Mouse (Mus musculus): ENCODE data around the gene Uox.

Gene Uox

DNA sequence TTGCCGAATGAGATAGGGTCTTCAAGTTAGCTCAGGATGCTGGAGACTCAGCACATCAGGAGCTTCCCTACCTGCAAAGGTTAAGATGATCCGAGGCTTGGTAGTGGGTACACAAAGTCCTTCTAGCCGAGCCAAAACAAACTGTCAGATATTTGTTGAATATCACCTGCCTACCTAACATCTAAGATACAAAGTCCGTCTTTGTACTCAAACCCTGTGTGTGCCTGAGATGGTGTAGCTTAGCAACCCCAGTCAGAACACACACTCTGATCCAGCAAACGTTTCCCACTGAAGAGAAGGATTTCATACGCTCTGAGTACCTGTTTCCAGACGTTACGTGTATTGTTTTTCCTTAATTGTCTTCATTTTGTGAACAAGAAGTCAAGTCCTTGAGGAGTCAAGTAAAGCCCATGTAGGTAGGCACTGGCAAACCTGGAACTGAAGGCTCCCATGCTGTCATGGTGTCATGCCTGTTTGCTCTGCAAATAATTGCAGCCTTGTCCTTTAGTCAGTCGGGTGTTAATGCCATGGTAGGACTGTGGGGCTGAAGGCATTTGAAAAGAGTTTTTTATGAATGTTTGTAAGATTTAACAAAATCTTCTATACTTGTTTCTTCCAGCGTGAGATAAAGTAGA is at the start of gene Uox:
Gene Uox, plus strand, starts transcription at position 279 of the 635 bp plus-strand sequence.
- DNase-seq, result peak; percentile 79

DNA sequence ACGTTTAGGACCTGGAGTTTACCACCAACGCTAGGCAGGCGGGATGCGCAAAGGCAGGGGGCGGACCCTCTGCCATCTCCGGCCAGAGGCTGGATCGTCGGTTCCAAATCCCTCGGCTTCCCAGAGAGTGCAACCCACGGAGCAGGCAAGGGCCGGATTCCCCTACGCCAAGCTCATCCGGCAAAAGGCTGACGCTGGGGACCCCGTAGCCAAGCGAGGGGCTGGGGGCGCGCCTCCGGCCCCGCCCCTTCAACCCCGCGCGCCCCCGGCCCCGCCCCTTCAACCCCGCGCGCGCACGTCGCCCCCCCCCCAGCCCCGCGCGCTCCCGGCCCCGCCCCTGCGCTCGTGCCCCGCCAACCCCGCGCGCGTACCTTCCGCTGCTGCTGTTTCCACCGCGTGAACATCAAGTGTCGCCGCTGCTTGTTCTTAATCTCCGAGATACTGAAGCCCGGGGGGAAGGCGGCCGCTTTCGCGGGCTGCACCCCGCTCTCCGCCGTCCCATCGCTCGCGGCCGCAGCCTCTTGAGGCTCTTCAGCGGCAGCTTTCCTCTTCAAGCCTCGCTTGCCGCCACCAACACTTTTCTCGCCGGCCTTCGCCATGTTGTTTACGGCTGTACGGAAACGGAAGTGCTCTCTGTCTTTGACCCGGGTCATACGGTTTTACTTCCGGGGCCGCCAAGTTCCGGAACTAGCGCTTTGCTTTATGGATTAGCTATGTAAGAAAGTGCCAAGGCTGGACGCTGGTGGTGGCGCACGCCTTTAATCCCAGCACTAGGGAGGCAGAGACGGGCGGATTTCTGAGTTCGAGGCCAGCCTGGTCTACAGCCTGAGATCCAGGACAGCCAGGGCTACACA is 49.2 kb upstream of the Uox start, which contains the start of gene Rpf1:
Gene Rpf1, minus strand, starts transcription at position 632 of the 854 bp plus-strand sequence.
- peak; percentile 99 for DNase-seq

DNA sequence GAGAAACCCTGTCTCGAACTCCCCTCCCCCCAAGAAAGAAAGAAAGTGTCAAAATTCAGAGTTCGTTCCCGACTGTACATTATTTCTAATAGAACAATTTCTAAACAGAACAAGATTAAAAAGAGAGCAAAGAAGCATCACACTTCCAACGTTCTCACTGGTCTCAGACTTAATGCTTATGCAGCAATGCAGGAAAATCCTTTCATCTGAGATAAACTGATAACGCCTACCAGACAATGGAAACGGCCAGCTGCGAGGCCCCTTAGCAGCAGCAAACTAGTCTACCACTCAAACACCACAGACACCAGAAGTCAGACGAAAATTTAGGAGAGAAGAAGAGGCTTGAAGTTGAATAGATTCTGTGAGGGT is 48.6 kb upstream of the Uox start:
- no peak for DNase-seq

DNA sequence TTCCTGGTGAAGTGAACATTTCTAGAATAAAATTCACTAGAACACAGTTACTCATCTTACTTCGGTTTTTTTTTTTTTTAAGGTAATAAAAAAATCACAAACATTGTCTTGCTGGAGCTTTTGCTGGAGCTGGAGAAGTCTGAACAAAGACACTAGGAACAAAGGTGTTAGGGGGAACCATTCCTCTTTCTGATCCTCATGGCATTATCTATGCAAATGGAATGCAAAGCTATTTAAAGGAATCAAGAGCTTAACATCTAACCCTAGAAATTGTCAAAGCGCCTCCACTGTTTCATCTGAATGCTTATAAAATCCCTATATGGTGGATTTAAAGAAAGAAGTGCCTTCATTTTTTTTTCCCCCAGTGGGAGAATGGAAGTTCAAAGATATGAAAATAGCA is 41.9 kb upstream of the Uox start:
- DNase-seq, result no peak

DNA sequence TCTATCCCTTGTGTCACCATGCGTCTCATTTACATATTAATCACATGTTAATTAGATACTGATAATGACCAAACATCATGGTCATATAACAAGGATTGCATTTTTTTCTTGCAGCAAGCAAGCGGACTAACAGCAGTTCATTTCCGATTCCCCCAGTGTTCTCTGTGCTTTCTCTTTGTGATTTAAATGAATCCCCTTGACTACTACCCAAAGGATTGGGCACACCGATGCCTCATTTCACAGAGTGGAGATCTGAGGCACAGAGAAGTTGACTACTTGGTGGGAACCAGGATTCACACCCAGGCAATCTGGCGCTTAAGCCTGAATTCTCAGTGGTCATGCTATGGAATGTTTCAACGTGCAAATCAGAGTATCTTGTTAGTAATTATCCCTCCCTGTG is 35.2 kb upstream of the Uox start:
- DNase-seq, result no peak

DNA sequence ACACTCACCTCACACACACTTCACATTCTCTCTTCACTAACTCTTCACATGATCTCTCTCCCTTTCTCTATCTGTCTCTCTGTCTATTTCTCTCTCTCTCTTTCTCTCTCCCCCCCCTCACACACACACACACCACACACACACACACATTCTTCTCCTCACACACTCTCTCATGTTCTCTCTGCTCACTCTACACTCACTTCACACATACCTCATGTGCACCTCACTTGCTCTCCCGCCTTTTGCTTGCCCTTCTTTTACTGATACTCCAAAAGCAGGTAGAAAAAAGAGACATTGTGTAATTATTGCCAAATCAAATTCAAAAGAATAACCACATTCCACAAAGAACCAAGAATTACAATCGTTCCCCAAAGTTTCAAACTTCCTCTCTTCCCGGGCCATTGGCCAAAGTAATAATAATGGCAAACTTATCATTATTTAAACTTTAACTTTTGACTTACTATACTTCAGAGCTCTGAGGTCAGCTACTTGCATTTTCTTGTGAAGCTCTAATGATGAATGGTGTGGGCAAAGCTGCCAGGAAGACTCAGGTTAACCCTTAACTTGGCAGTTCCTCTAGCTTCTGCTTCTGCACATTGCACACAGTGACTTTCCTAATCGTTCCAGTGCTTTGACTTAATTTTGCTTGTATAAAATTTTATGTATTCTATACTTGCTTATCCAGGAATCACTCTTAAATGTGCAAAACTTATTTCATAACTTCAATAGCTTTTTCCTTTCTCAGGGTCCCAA is 29.5 kb upstream of the Uox start:
- DNase-seq, result no peak

DNA sequence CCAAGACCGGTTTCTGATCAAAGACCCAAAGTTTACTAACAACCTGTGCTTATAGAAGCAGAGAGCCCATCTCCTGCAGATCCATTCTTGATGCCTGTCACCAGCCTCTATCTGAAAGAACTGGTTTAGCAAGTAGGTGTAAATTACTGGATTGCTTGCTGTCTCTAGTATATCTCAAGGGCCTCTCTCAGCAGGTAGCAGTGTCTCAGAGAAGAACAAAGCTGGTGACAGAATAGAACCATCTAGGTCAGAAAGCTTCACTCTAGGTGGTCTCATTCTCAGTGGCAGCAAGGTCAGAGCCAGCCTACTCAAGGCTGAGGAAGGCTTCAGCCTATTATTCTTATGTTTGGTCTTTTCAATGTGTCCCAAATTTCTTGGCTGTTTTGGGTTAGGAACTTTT is 26.6 kb upstream of the Uox start:
- no peak for DNase-seq

DNA sequence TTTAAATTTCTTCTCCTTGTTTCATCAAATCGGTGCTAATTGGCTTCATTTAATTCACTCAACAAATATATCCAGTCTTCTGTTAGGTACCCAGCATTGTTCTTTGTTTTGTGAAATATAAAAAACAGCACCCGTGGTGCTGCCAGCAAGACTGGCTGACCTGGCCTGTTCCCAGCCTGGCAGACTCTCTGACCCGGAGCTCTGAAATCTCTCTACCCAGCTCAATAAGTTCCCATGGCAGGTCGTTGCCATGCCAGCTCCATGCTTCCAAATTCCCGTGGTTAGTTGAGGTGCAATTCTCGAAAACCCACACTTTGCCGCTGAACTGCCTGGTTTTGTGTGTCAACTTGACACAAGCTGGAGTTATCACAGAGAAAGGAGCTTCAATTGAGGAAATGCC is 15.4 kb upstream of the Uox start:
- DNase-seq, result no peak

DNA sequence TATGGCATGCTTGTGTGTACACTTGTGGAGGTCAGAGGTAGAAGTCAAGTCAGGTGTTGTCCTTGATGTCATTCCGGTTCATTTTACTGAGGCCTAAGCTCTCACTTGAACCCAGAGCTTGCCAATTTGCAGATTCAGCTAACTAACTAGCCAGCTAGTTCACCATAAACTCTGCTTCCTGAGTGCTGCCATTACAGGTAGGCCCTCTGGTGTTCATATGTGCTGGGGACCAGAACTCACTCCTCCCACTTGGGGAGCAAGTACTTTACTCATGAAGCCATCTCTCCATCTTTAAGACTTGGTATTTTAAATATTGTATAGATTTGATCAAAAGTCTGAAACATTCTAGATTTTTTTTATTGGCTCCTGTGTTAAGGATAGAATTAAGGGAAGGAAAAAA is 13.7 kb upstream of the Uox start:
- DNase-seq, result no peak

DNA sequence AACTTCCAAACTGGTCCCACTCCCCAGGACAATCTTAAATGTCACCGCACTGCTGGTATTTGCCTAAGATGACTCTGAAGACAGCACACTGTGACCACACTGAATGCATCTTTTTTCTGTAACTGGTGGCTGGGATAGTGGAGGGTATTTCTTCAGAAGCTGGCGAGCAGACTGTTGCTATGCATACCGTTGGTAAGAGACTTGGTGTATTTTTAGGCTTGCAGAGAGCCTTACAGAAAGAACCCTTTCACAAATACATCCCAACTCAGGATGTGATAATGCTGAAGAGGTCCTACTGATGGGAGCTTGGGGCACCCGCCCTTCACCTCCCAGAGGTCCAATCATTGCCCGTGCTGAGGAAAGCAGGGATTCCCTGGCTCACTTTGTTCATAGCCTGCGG is 12.7 kb upstream of the Uox start:
- no peak for DNase-seq

DNA sequence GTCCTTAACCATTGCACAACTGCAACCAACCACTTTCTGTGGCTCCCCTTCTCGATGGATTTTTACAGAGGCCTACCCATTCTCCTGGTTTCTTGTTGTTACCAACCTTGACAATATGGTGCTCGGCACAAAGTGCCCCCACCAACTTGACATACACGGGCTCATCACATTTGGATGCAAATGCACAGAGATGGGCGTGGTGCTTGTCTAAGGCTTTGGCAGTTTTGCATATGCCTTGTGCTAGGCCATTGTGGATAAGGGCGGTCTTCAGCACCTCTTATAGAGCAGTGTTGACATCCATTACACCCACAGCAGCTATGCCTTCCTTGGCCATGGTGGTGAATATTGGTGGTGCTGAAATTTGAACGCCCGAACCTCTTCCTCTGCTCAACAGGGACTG is 7.3 kb upstream of the Uox start:
- peak; percentile 50 for DNase-seq

DNA sequence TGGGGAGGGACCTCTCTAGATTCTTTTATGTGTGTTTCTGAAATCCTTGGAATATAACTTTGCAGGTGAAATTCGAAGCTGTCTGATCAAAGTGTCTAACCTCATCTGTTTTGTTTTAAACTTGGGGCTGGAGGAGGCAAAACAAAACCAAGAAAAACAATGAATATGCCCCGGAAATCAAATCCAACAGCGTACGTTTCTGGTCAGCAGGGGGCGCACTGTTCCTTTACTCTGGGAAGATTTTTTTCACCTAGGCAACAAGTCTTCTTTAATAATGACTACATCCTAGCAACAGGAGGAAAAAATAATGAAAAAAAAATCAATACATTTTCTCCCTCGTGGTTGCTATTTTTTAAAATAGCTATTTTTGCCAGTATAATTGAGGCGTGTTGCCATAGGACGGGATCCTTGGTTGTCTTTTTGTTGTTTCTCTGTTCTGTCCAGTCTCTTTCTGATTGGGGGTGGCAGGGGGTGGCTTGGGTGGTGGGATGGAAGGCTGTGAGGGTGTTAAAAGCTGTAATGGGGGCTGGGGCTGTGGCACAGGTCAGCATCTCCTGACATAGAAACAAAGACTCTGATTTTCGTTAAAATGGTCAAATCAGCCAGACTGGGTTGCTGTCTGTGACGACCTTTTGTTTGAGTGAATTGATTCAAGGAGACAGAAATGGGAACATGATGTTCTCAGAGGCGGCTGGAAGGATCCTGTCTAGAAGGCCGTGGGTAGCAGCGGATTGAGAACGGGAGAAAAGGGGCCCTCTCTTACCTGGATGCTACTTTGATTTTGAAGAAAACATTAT is 5.8 kb upstream of the Uox start:
- peak; percentile 91 for DNase-seq

DNA sequence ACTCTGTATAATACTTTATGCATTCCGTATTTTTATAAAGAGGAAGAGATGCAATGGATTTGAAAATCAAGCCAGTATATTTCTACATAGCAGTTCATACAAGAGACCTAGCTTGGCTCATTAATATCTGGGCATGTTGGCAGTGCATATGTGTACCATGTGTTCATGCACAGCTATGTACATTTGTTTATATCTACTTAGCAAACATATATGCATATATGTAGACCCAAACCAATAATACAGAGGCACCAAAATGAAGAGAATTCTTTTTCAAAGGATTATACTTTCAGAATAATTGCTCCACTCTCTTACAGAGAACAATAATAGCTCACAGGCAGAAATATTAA is 5.2 kb upstream of the Uox start:
- no peak for DNase-seq

DNA sequence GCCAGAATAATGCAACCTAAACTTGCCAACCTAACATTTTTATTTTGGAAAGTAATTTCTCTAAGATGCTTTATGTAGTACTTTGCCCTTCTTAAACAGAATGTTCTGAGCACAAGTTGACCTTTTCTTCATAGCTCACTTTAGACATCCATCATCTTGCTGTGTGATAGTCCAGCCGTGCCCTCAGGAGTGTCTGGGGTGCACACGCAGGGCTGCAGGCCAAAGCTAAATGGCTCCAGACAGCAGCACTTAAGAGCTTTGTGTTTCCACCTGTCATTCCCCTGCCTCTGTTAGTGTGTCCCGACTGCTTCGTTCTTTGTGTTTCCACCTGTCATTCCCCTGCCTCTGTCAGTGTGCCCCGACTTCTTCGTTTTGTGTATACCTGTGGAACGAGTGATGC is 2.9 kb upstream of the Uox start:
- DNase-seq, result peak; percentile 77

DNA sequence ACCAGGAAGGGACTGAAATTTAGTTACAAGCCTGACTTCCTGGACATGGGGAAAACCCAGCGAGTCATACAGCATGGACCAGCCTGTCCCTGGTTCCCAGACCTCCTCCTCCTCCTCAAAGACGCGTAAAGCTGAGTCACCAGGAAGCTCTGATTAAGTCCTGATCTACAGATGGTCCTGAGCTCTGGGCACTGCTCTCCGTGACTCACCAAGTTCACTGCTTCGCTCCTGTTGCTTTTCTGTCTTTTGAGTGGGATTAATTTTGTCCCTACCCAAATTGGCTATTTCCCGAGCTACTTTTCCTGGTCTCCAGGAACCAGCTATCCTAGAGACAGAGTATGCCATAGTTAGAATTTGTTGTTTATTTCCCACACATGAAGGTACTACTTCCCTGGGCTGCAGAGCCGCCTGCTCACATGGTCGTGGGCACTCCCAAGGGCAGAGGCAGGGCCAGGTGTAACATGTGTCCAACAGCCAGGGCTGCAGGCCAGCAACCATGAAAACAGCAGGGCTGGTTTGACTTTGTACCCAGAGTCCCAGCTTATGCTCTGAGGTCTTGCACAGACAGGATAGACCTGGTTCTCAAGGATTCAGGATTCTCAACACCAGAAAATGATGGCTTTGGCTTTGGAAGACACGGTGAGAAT is 2.2 kb upstream of the Uox start:
- DNase-seq, result peak; percentile 76

DNA sequence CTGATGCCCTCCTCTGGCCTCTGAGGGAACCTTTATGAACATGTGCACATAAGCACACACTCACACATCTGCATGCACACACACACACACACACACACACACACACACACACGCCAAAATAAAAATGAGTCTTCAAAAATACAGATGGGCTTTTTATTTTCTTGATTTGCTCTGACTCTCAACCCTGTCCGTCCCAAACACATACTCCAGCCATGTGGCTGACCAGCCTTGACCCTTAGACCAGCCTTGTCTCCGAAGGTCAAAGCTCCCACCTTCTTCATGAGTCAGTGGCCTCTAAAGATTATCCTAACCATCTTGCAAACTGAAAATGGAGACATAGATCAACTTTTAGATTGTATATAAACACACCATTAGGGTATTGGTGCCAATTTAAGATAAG is 632 bp upstream of the Uox start:
- peak; percentile 55 for DNase-seq

DNA sequence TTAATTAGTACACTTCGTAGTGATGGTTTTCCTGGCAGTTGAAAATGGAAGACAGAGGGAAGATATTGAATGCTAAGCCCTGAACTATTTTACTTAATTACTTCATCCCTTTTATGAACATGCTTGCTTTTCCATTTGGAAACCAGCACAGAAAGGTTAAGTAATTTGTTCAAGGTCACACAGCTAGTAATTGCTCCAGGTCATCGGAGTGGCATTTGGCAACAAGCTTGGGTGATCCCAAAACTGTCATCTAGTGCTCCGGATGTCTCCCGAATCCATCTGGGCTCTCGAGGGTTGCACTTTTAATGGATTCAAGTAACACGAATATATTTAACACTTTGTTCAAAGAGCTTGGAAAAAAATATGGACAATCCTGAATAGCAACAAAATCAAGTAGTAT is 713 bp downstream of the Uox start:
- DNase-seq, result peak; percentile 48

DNA sequence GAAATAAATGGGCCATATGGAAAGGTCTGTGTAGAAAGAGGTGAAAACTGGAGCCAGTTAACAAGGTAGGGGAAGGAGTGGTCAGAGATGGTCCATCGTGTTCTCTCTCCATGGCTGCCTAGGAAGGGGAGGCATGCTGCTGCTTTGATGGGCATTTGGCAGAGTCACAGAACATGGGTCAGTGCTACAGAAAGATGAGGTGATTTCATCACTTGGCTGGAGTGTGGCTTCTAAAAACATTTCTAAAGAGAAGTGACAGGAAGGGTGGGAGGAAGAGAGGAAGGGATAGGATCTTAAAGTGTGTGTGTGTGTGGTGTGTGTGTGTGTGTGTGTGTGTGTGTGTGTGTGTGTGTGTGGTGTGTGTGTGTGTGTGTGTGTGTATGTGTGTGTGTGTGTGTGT is 1.1 kb downstream of the Uox start:
- no peak for DNase-seq

DNA sequence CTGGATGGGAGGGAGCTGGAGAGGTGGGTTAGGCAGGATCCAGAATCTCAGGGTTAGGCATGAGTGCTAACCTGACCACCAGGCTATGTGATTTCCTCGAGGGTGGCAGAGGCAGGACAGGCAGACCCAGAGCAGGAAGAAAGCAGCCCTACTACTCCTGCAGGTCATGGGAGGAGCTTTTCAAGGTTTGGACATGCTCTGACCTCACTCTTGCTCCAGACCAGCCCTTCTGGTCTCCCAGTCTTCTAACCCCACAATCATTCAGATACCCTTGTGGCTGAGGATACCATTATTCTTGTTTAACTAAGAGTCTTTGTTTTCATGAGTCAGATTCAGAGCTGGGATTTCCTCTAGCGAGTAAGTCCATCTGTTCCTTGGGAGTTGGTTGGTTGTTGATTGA is 7.4 kb downstream of the Uox start:
- peak; percentile 71 for DNase-seq

DNA sequence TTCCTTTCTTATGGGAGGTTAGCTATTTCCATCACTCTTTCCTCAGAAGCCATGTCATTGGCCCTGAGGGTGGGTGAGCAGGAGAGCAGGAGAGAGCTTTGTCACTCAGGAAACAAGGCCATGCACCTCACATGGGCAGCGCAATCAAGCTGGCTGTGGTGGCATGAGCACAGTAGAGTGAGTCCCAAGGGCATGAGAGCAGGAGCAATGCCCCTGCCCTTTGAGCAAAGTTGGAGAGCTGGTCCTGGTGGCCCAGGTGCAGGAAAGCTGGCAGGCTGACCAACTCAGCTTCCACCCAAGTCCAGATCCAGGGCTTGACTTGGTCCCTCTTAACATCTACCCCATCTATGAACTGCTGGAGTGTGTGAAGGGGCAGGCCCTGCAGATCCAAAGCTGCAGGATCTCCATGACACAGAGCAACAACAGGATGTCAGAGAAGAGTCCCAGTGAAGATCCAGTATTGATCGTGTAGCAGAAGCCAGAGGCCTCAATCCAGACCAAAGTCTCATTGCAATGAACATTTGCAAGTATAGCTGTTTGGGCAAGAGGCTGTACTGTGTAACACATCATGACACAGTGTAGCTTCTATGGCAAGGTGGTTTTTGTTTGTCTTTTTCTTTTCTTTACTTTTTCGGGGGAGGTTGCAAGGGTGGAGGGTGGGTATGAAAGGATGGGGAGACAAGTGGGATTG is 10.0 kb downstream of the Uox start:
- DNase-seq, result peak; percentile 80

DNA sequence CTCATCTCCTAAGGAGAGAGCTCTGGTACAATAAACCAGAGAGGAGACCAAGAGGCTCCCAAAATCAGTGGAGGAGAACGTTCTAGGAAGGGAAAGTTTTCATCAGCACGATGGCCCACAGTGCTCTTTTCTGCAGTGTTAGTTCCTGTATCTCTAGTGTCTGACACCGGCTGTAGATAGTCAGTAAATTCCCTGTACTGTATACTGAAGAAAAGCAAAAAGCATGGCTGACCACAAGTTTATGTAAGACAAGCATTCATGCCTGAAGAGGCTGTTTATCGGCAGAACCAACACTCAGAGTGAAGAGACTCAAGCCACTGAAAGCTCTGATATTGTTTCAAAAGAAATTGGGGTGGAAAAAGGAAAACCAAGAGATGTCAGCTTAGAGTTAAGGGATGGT is 13.3 kb downstream of the Uox start:
- DNase-seq, result no peak

DNA sequence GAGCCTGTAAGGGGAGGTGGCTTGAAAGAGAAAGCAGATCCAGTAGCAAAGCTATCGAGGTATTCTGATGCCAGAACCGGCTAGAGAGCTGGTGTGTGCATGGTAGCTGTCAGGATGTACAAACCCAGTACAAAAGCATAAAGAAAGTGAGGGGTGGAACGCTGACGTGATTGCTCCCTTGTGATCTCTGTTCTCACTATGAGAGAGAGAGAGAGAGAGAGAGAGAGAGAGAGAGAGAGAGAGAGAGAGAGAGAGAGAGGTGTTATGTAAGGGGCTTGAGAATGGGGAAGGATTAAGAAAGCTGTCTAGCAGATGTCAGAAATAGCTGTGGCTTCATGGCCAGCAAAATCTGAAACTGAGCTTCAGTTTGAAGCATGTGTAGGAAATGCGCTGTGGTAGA is 13.7 kb downstream of the Uox start:
- DNase-seq, result no peak

Data from heart, adult 11 months (tissue).